Comparison of ENCODE assay signal across 8 mouse cellular contexts in the genomic region with DNA sequence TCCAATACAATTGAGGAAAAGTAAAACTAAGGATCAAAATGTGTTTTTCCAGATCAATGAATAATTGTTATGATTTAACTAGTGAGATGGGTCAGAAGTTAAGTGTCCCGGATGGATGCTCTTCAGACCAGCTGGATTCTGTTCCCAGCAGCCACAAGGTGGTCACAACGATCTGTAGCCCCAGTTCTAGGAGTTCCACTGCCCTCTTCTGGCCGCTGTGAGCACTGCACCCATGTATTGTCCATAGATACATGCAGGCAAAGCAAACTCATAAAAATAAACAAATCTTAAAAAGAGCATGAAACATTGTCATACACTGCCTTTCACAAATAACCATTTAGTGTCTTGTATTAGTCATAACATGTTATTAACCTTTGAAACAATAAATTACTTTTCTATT.
A peak's percentile ranks its signal among the peaks of the same experiment; 100 is the strongest.
DNase-seq lines count a peak whose midpoint lies in the region; ATAC-seq and TF ChIP-seq lines count a peak whose summit lies in the region.

No protein-coding gene starts in this region.

- H3K36me3 ChIP-seq in forebrain, postnatal 0 days (ENCODE audit: insufficient read depth) = no peaks in the 10 kb centered on the region
- no peaks in the 10 kb centered on the region for H3K36me3 ChIP-seq in forebrain, embryonic 10.5 days (replicated peaks)
- H3K36me3 ChIP-seq in embryonic facial prominence, embryonic 10.5 days (replicated peaks) = no peaks in the 10 kb centered on the region

- no peak for DNase-seq in forebrain, postnatal 0 days
- DNase-seq in forebrain, embryonic 10.5 days (ENCODE audit: extremely low spot score, low spot score) = no peak
- peak; percentile 5 for DNase-seq in retina, embryonic 14.5 days (ENCODE audit: low spot score)
- no peak for DNase-seq in retina, postnatal 1 day
- DNase-seq in embryonic facial prominence, embryonic 10.5 days (ENCODE audit: low spot score) = peak; percentile 9
- DNase-seq in thymus, postnatal 0 days (ENCODE audit: low spot score) = peak; percentile 16
- no peak for DNase-seq in heart, postnatal 25 days (ENCODE audit: low spot score)
- DNase-seq in MN1 (ENCODE audit: low spot score) = no peak

- H3K9ac ChIP-seq in forebrain, postnatal 0 days = no peak overlapping the region

- H3K4me1 ChIP-seq in forebrain, postnatal 0 days (ENCODE audit: insufficient read depth) = no peaks in the 10 kb centered on the region
- no peaks in the 10 kb centered on the region for H3K4me1 ChIP-seq in forebrain, embryonic 10.5 days
- no peaks in the 10 kb centered on the region for H3K4me1 ChIP-seq in embryonic facial prominence, embryonic 10.5 days

- no peaks in the 10 kb centered on the region for H3K9me3 ChIP-seq in forebrain, postnatal 0 days (ENCODE audit: low read length)
- H3K9me3 ChIP-seq in forebrain, embryonic 10.5 days = no peaks in the 10 kb centered on the region; the same call in 1 of the 2 replicates
- 0 out of 2 replicates have a peak, but pooled peaks cover 3% of the 10 kb centered on the region for H3K9me3 ChIP-seq in embryonic facial prominence, embryonic 10.5 days

- 59% methylated on average over 3 of the region's 3 CpGs for WGBS in forebrain, postnatal 0 days
- WGBS in forebrain, embryonic 10.5 days = 62% methylated on average over 3 of the region's 3 CpGs
- WGBS in embryonic facial prominence, embryonic 10.5 days = 64% methylated on average over 3 of the region's 3 CpGs

- no peak for ATAC-seq in forebrain, postnatal 0 days

- no peak overlapping the region for H3K4me3 ChIP-seq in forebrain, postnatal 0 days (ENCODE audit: low read depth, low read length)
- no peak overlapping the region for H3K4me3 ChIP-seq in forebrain, embryonic 10.5 days
- H3K4me3 ChIP-seq in embryonic facial prominence, embryonic 10.5 days = no peak overlapping the region

- no peaks in the 10 kb centered on the region for H3K27me3 ChIP-seq in forebrain, postnatal 0 days (ENCODE audit: insufficient read depth, low read length)
- no peaks in the 10 kb centered on the region for H3K27me3 ChIP-seq in forebrain, embryonic 10.5 days (ENCODE audit: poor library complexity, severe bottlenecking)
- H3K27me3 ChIP-seq in embryonic facial prominence, embryonic 10.5 days (replicated peaks; ENCODE audit: low read depth, poor library complexity, severe bottlenecking) = no peaks in the 10 kb centered on the region

- intact Hi-C loops in heart, postnatal 25 days (cut with DNase I) = no loop called here

- TF ChIP-seq CTCF in forebrain, postnatal 0 days (IDR thresholded peaks at IDR 0.05; ENCODE audit: low read depth) = peak; percentile 33

- H3K27ac ChIP-seq in forebrain, postnatal 0 days (ENCODE audit: low read depth, low read length) = no peak overlapping the region
- no peak overlapping the region for H3K27ac ChIP-seq in forebrain, embryonic 10.5 days
- H3K27ac ChIP-seq in embryonic facial prominence, embryonic 10.5 days (replicated peaks) = no peak overlapping the region

- no peak overlapping the region for H3K4me2 ChIP-seq in forebrain, postnatal 0 days (ENCODE audit: low read depth)

Comparison
In these comparisons a context has a peak if more than half of its experiments do, and no peak if none do; other contexts are left out.
1. DNase-seq: peak in retina, embryonic 14.5 days (single experiment), embryonic facial prominence, embryonic 10.5 days (single experiment) and thymus, postnatal 0 days (single experiment); none in forebrain, postnatal 0 days (single experiment), forebrain, embryonic 10.5 days (single experiment), retina, postnatal 1 day (single experiment), heart, postnatal 25 days (single experiment) and MN1 (single experiment).